Mouse (Mus musculus) heart, adult 2 months (tissue): Measurements from ENCODE around the gene Apobec2.

Experiments used
- CTCF ChIP-seq: fragments of 200-600 bp; IDR thresholded peaks from 2 replicates; pipeline ENCODE4 v1.8.1; 2022; ENCODE audit warnings: antibody characterized with exemption, mild to moderate bottlenecking, moderate library complexity
- EP300 ChIP-seq: fragments of 200-500 bp; IDR thresholded peaks from 2 replicates; pipeline ENCODE4 v1.6.1; 2011; ENCODE audit warnings: low read depth, low read length, control low read depth; ENCODE audit not compliant: insufficient read depth

GRCm38 (mm10) chr17:48416425-48417195 lies 16.1 kb downstream of the Apobec2 start:
- TF ChIP-seq CTCF = peak; percentile 85
- 0 out of 2 replicates have a peak, but pooled peaks have one; percentile 15 for TF ChIP-seq EP300
